Mouse (Mus musculus): ENCODE measurements around the gene Atxn2l.

DNA sequence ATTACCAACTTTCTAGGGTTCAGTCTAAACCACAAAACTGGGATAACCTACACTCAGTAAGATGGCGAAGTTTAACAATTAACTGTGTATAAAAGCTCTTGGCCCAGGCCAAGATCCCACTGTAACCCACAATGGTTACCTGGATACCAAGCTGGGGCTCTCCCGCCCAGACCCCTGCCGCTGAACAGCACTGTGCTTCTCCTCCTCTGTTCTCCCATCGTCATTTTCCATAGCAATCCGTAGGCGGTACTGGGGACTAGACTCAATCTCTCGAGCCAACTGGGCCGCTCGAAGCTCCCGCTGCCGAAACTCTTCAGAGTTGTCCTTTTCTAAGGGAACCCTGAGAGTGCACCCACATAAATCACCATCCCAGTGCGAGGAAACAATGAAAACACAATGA lies 5.3 kb downstream of the Atxn2l start:
- TF ChIP-seq POLR2A (IDR thresholded peaks at IDR 0.05; ENCODE audit: low read depth, low read length) = no peak
- TF ChIP-seq CTCF (conservative IDR thresholded peaks at IDR 0.05; ENCODE audit: insufficient read depth, insufficient read length, low read depth, low read length) = no peak

Data from kidney, adult 2 months (tissue).